Mouse (Mus musculus): ENCODE data around the gene Chmp4b.

Chmp4b gene

GRCm38 (mm10) chr2:154641176-154641575 is 10.3 kb upstream of the Chmp4b start:
- DNase-seq (ENCODE audit: low read depth, low spot score) = no peak

GRCm38 (mm10) chr2:154642005-154642459 is 9.5 kb upstream of the Chmp4b start:
- DNase-seq (ENCODE audit: low read depth, low spot score) = no peak

- DNase-seq (ENCODE audit: low read depth, low spot score) = peak; percentile 52
Measured at GRCm38 (mm10) chr2:154642712-154643385, 8.7 kb upstream of the Chmp4b start.

- peak; percentile 82 for DNase-seq (ENCODE audit: low read depth, low spot score)
Measured at GRCm38 (mm10) chr2:154646634-154647033, 4.9 kb upstream of the Chmp4b start.

GRCm38 (mm10) chr2:154648086-154648485 is 3.4 kb upstream of the Chmp4b start:
- peak; percentile 89 for DNase-seq (ENCODE audit: low read depth, low spot score)

GRCm38 (mm10) chr2:154650404-154650803 is 1.1 kb upstream of the Chmp4b start:
- peak; percentile 43 for DNase-seq (ENCODE audit: low read depth, low spot score)

DNA sequence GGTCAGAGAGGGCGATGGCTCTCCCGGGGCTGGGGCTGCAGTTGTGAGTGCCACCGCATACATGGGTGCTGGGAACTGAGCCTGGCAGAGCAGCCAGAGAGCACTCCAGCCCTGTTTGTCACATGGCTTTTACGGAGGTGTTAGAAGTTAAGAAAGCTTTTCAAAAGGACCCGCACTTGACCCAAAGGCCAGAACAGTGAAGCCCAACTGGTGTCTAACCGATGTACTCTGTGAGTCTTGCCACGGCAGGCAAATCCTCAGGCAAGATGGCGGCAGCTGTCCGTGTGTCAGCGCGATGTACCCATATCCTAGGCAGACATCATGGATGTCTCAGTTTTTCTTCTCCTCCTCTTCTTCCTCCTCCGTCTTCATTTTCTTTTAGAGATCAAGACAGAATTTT is 3.5 kb downstream of the Chmp4b start:
- peak; percentile 66 for DNase-seq (ENCODE audit: low read depth, low spot score)

- no peak for DNase-seq (ENCODE audit: low read depth, low spot score)
Measured at GRCm38 (mm10) chr2:154655878-154656414, 4.4 kb downstream of the Chmp4b start.

GRCm38 (mm10) chr2:154656710-154657485 is 5.4 kb downstream of the Chmp4b start:
- DNase-seq (ENCODE audit: low read depth, low spot score) = peak; percentile 98

DNA sequence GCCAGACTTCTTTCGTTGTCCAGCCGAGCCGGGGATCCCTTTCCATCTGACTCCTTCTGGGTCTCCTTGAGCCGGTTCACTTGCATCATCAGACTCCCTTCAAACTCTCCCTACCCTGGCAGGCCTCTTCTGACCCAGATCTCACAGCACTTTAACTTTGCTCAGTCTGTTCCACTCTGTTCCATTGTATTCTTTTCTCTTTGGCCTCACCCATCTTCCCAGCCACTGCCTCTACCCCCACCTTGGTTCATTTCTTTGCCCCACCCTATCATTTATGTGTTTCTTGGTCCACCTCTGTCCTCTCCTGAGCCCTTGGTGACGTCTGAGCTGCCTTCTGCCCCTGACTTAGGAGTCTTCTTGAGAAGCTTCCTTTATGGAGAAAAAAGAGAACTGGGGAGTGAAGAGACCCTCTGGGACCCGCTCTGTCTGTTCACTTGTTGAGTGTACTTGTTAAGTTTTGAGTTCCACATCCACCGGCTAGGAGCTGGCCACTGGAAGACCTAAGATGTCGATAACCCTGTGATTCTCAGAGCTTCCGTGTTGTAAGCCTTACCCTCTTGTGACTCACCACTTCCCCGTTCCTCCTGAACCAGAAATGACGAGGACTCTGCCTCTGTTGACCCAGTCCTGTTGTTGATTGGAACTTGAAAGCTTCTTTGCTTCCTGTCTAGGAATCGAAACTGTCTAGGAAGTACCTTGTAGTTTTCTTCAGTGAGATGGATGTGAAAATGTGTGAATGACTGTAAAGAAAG is 6.2 kb downstream of the Chmp4b start:
- DNase-seq (ENCODE audit: low read depth, low spot score) = no peak

- no peak for DNase-seq (ENCODE audit: low read depth, low spot score)
Measured at GRCm38 (mm10) chr2:154659070-154659469, 7.6 kb downstream of the Chmp4b start.

DNA sequence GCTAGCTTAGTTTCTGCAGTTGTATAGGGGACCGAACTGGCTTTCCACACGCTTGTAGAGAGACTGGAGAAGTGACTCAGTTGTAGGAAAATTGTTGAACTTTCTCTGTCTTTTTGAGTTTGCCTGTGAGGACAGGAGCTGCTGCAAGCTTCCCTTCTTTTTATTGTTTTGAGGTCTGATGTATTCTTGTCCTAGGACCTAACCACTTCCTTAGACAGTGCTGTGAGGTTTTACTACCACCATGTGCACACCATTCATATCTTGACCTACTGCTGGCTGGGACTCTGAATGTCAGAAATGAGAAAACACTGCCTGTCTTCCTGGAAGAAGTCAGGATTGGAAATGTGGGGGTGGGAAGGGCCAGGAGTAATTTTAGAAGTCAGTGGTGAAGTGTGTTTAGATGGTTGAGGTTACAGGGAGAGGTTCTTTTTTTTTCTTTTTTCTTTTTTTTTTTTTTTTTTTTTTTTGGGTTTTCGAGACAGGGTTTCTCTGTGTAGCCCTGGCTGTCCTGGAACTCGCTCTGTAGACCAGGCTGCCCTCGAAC is 8.1 kb downstream of the Chmp4b start:
- DNase-seq (ENCODE audit: low read depth, low spot score) = no peak

DNA sequence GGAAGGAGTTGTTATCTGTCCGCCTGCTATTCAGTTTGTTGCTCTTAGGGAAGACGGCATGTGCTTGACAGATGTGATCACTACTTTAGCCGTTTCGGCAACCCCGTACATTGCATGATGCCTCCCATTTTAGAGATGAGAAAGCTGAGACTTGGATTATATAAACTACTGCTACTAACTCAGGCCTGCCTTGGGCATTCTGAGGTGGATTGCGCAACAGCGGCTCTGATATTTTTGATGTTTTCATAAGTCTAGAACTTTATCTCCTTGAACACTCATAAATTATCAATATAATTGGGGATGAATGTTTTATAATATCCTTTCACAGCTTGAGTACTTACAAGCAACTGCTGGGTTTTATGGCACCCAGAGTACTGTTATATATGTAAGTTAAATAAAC is 17.2 kb downstream of the Chmp4b start:
- DNase-seq (ENCODE audit: low read depth, low spot score) = no peak

GRCm38 (mm10) chr2:154670106-154670505 is 18.6 kb downstream of the Chmp4b start:
- DNase-seq (ENCODE audit: low read depth, low spot score) = no peak

DNA sequence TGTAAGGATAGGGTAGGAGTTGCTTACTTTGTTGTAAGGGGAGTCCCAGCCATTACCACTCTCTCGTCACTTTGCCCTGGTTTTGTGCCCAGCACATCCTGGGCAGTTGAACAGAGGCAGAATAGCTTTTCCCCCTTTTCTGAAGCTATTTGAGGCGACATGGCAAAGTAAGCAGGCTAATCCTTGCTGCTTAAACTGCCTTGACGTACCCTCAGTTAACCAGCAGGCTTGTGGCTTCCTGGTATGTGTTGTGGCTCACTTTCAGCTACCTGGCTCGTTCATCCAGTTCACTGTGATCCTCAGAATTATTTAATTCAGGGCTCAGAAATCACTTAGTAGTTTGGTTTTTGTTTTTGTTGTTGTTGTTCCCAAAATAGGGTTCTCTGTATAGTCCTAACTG is 19.2 kb downstream of the Chmp4b start:
- no peak for DNase-seq (ENCODE audit: low read depth, low spot score)

- DNase-seq (ENCODE audit: low read depth, low spot score) = no peak
Measured at GRCm38 (mm10) chr2:154674008-154674407, 22.5 kb downstream of the Chmp4b start.

- DNase-seq (ENCODE audit: low read depth, low spot score) = peak; percentile 93
Measured at GRCm38 (mm10) chr2:154676653-154677609, 25.4 kb downstream of the Chmp4b start.

DNA sequence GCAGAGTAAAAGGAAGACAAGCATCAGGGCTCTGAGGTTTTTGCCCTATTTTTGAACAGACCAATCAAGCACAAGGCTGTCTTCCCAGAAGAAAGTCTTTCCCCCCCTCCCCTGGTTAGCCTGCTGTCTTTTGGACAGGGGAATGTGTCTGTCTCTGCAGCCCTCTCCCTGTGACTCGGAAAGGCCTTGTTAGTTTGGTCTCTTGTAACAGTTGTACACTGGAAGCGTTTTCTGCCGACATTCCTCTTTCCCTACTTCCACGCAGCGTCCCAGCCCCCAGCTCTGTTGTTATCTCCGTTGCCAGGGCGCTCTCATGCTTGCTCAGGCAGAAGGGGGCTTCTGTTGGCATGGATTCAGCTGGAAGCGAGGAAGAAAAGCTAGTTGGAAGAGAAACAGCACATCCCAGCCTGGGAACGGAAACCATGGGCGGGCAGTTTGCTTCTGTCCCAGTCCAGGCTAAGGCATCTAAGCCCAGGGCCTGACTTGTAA is 26.2 kb downstream of the Chmp4b start:
- peak; percentile 63 for DNase-seq (ENCODE audit: low read depth, low spot score)

DNA sequence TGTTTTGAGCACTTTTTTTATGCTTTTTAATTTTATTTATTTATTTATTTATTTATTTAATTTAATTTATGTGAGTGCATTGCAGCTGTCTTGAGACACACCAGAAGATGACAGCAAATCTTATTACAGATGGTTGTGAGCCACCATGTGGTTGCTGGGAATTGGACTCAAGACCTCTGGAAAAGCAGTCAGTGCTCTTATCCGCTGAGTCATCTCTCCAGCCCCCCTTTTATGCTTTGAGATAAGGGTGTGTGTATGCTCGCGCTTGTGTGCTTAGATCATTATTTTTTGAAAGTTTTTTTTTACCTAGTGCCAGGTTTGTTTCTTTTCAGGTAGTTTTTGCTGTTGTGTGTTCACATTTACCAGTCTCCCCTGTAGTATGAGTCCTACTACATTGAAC is 27.5 kb downstream of the Chmp4b start:
- no peak for DNase-seq (ENCODE audit: low read depth, low spot score)

GRCm38 (mm10) chr2:154680337-154680736 is 28.8 kb downstream of the Chmp4b start:
- no peak for DNase-seq (ENCODE audit: low read depth, low spot score)

Data from R1 (cell line).